Mouse (Mus musculus) adrenal gland, postnatal 36 days (tissue): ENCODE results near the gene Dmwd. TPM values are rescaled to one million over a fixed set of nuclear protein-coding genes. Genes with fewer than 3 reads are reported as not detected.

Source experiments
- microRNA-seq: library from miRNA; unstranded; fragments of <30 nt; microRNA quantifications from one replicate; pipeline ENCODE4 v1.2.0, GENCODE M21; 2021
- total RNA-seq, 2 experiments: library from RNA; stranded (reverse); gene quantifications; 2 replicates each; pipeline ENCODE4 v1.2.3; 2021

The Dmwd gene
- total RNA-seq, 2 experiments from 2014 or later = 53.8 to 57.1 TPM

Small RNA genes lying within 50 kb of the gene (microRNA-seq; reads per million reads assigned to microRNA genes)
- 2.0 reads per million for gene Mir3100

Other genes starting within 250 kb of the Dmwd start
- 1 to 10 TPM; 5.4 to 7.2 TPM for gene Mill2, start 236.3 kb upstream of the Dmwd start, total RNA-seq
- gene Pglyrp1, start 204.9 kb upstream of the Dmwd start, total RNA-seq = 1 to 10 TPM in 1 of 2 experiments, under 1 TPM in 1; 0.56 to 1.3 TPM
- 10 to 100 TPM; 11.5 to 12.1 TPM for gene Ccdc61, start 165.8 kb upstream of the Dmwd start, total RNA-seq
- 1 to 10 TPM; 3.7 to 5.4 TPM for gene Nova2, start 150.3 kb upstream of the Dmwd start, total RNA-seq
- gene Nanos2, start 88.8 kb upstream of the Dmwd start, total RNA-seq = not detected
- 10 to 100 TPM; 10.3 to 12.2 TPM for gene Mypop, start 85.0 kb upstream of the Dmwd start, total RNA-seq
- gene Irf2bp1, start 72.2 kb upstream of the Dmwd start, total RNA-seq = 10 to 100 TPM; 47.0 to 47.5 TPM
- not detected for gene Foxa3, start 52.7 kb upstream of the Dmwd start, total RNA-seq
- gene Sympk, start 51.9 kb upstream of the Dmwd start, total RNA-seq = 100 to 1,000 TPM in 1 of 2 experiments, 10 to 100 TPM in 1; 88.7 to 102 TPM
- gene Rsph6a, start 21.5 kb upstream of the Dmwd start, total RNA-seq = not detected
- 100 to 1,000 TPM in 1 of 2 experiments, 10 to 100 TPM in 1; 81.5 to 110 TPM for gene Dmpk, start 7.6 kb downstream of the Dmwd start, total RNA-seq
- 10 to 100 TPM; 14.0 to 15.6 TPM for gene Six5, start 18.4 kb downstream of the Dmwd start, total RNA-seq
- not detected for gene Gm4969, start 42.1 kb downstream of the Dmwd start, total RNA-seq
- gene Fbxo46, start 43.6 kb downstream of the Dmwd start, total RNA-seq = 10 to 100 TPM; 11.5 to 13.1 TPM
- 10 to 100 TPM; 17.4 to 18.8 TPM for gene Qpctl, start 73.1 kb downstream of the Dmwd start, total RNA-seq
- gene Snrpd2, start 73.5 kb downstream of the Dmwd start, total RNA-seq = 100 to 1,000 TPM in 1 of 2 experiments, 10 to 100 TPM in 1; 96.5 to 105 TPM
- gene Gipr, start 89.9 kb downstream of the Dmwd start, total RNA-seq = under 1 TPM; 0.40 to 0.56 TPM
- gene Eml2, start 100.2 kb downstream of the Dmwd start, total RNA-seq = 10 to 100 TPM; 45.2 to 65.2 TPM
- 10 to 100 TPM in 1 of 2 experiments, 1 to 10 TPM in 1; 5.9 to 12.9 TPM for gene Gpr4, start 136.3 kb downstream of the Dmwd start, total RNA-seq
- gene Opa3, start 152.1 kb downstream of the Dmwd start, total RNA-seq = 10 to 100 TPM; 31.7 to 37.4 TPM
- 10 to 100 TPM; 45.4 to 55.0 TPM for gene Vasp, start 195.6 kb downstream of the Dmwd start, total RNA-seq
- not detected for gene Ppm1n, start 203.8 kb downstream of the Dmwd start, total RNA-seq
- gene Rtn2, start 206.4 kb downstream of the Dmwd start, total RNA-seq = 1 to 10 TPM; 4.6 to 5.1 TPM
- gene Fosb, start 233.8 kb downstream of the Dmwd start, total RNA-seq = 10 to 100 TPM; 11.2 to 23.6 TPM